Mouse (Mus musculus): ENCODE results near the gene Hic1. TPM values are rescaled to one million over a fixed set of nuclear protein-coding genes. Genes with fewer than 3 reads are reported as not detected.

The Hic1 gene
- polyA plus RNA-seq, 1 experiment from 2014 or later = 9.9 TPM

- H3K27ac ChIP-seq (ENCODE audit: low read length) = peak overlapping the region; percentile 52; the same call in 1 of the 2 replicates
- no peak overlapping the region for H3K4me2 ChIP-seq (replicated peaks; ENCODE audit: low read depth, low read length)
- ATAC-seq (no peak), DNase-seq (ENCODE audit: low spot score) (no peak)
- no peak for TF ChIP-seq CTCF (IDR thresholded peaks at IDR 0.05)
- TF ChIP-seq EP300 (IDR thresholded peaks at IDR 0.05) = no peak
- H3K36me3 ChIP-seq (ENCODE audit: insufficient read depth, low read length) = 0 out of 2 replicates have a peak, but pooled peaks cover 5% of the 10 kb centered on the region
- peaks cover 15% of the 10 kb centered on the region; the same call in 1 of the 2 replicates for H3K4me1 ChIP-seq (ENCODE audit: insufficient read depth, low read depth, low read length)
- H3K9me3 ChIP-seq (ENCODE audit: low read length) = no peaks in the 10 kb centered on the region
- H3K9ac ChIP-seq (replicated peaks; ENCODE audit: low read depth) = no peak overlapping the region
- WGBS = 37% methylated on average over 6 of the region's 6 CpGs
- H3K4me3 ChIP-seq (ENCODE audit: low read depth, low read length) = no peak overlapping the region
- H3K27me3 ChIP-seq (replicated peaks; ENCODE audit: insufficient read depth, low read length) = no peaks in the 10 kb centered on the region
These were observed 13.3 kb downstream of the Hic1 start for GRCm38 (mm10) chr11:75155985-75156384.

GRCm38 (mm10) chr11:75154053-75154585 is 15.2 kb downstream of the Hic1 start:
- ATAC-seq (no peak), DNase-seq (ENCODE audit: low spot score) (peak; percentile 49)
- Histone ChIP-seq H3K4me1 (ENCODE audit: insufficient read depth, low read depth, low read length) (peaks cover 15% of the 10 kb centered on the region; the same call in 1 of the 2 replicates), H3K9ac (replicated peaks; ENCODE audit: low read depth) (no peak overlapping the region), H3K36me3 (ENCODE audit: insufficient read depth, low read length) (no peaks in the 10 kb centered on the region), H3K4me3 (ENCODE audit: low read depth, low read length) (no peak overlapping the region), H3K27ac (ENCODE audit: low read length) (0 out of 2 replicates have a peak overlapping the region, but pooled peaks have one; percentile 16), H3K4me2 (replicated peaks; ENCODE audit: low read depth, low read length) (no peak overlapping the region), H3K9me3 (ENCODE audit: low read length) (no peaks in the 10 kb centered on the region), H3K27me3 (replicated peaks; ENCODE audit: insufficient read depth, low read length) (no peaks in the 10 kb centered on the region)
- no peak for TF ChIP-seq EP300 (IDR thresholded peaks at IDR 0.05)
- TF ChIP-seq CTCF (IDR thresholded peaks at IDR 0.05) = peak; percentile 42
- 59% methylated on average over 6 of the region's 6 CpGs for WGBS

GRCm38 (mm10) chr11:75152603-75153557 is 16.4 kb downstream of the Hic1 start:
- Histone ChIP-seq H3K36me3 (ENCODE audit: insufficient read depth, low read length) (no peaks in the 10 kb centered on the region), H3K4me3 (ENCODE audit: low read depth, low read length) (no peak overlapping the region), H3K9me3 (ENCODE audit: low read length) (no peaks in the 10 kb centered on the region), H3K27ac (ENCODE audit: low read length) (peak overlapping the region; percentile 73), H3K4me1 (ENCODE audit: insufficient read depth, low read depth, low read length) (peaks cover 9% of the 10 kb centered on the region; the same call in 1 of the 2 replicates), H3K4me2 (replicated peaks; ENCODE audit: low read depth, low read length) (no peak overlapping the region), H3K9ac (replicated peaks; ENCODE audit: low read depth) (no peak overlapping the region), H3K27me3 (replicated peaks; ENCODE audit: insufficient read depth, low read length) (no peaks in the 10 kb centered on the region)
- TF ChIP-seq EP300 (IDR thresholded peaks at IDR 0.05) = peak; percentile 71
- TF ChIP-seq CTCF (IDR thresholded peaks at IDR 0.05) = peak; percentile 15; the same call in 1 of the 2 replicates
- WGBS = 25% methylated on average over 18 of the region's 18 CpGs
- peak; percentile 75 for ATAC-seq
- peak; percentile 76 for DNase-seq (ENCODE audit: low spot score)

GRCm38 (mm10) chr11:75150346-75150745 is 19.0 kb downstream of the Hic1 start:
- Histone ChIP-seq H3K4me2 (replicated peaks; ENCODE audit: low read depth, low read length) (no peak overlapping the region), H3K9ac (replicated peaks; ENCODE audit: low read depth) (no peak overlapping the region), H3K27ac (ENCODE audit: low read length) (no peak overlapping the region), H3K9me3 (ENCODE audit: low read length) (no peaks in the 10 kb centered on the region), H3K27me3 (replicated peaks; ENCODE audit: insufficient read depth, low read length) (no peaks in the 10 kb centered on the region), H3K36me3 (ENCODE audit: insufficient read depth, low read length) (no peaks in the 10 kb centered on the region), H3K4me1 (ENCODE audit: insufficient read depth, low read depth, low read length) (peaks cover 11% of the 10 kb centered on the region; the same call in 1 of the 2 replicates), H3K4me3 (ENCODE audit: low read depth, low read length) (no peak overlapping the region)
- TF ChIP-seq EP300 (IDR thresholded peaks at IDR 0.05) (no peak), CTCF (IDR thresholded peaks at IDR 0.05) (no peak)
- ATAC-seq = no peak
- WGBS = 67% methylated on average over 1 of the region's 1 CpGs
- no peak for DNase-seq (ENCODE audit: low spot score)

GRCm38 (mm10) chr11:75148332-75149035 is 20.8 kb downstream of the Hic1 start:
- Histone ChIP-seq H3K27ac (ENCODE audit: low read length) (peak overlapping the region; percentile 55; the same call in 1 of the 2 replicates), H3K9ac (replicated peaks; ENCODE audit: low read depth) (no peak overlapping the region), H3K9me3 (ENCODE audit: low read length) (no peaks in the 10 kb centered on the region), H3K27me3 (replicated peaks; ENCODE audit: insufficient read depth, low read length) (no peaks in the 10 kb centered on the region), H3K4me3 (ENCODE audit: low read depth, low read length) (no peak overlapping the region), H3K36me3 (ENCODE audit: insufficient read depth, low read length) (no peaks in the 10 kb centered on the region), H3K4me1 (ENCODE audit: insufficient read depth, low read depth, low read length) (peaks cover 10% of the 10 kb centered on the region; the same call in 1 of the 2 replicates), H3K4me2 (replicated peaks; ENCODE audit: low read depth, low read length) (no peak overlapping the region)
- ATAC-seq (peak; percentile 68), DNase-seq (ENCODE audit: low spot score) (peak; percentile 54)
- TF ChIP-seq CTCF (IDR thresholded peaks at IDR 0.05) = no peak
- no peak for TF ChIP-seq EP300 (IDR thresholded peaks at IDR 0.05)
- 72% methylated on average over 11 of the region's 11 CpGs for WGBS

GRCm38 (mm10) chr11:75147846-75148168 is 21.5 kb downstream of the Hic1 start:
- TF ChIP-seq CTCF (IDR thresholded peaks at IDR 0.05) = peak; percentile 39; the same call in 1 of the 2 replicates
- TF ChIP-seq EP300 (IDR thresholded peaks at IDR 0.05) = no peak
- Histone ChIP-seq H3K4me2 (replicated peaks; ENCODE audit: low read depth, low read length) (no peak overlapping the region), H3K9ac (replicated peaks; ENCODE audit: low read depth) (0 out of 2 replicates have a peak overlapping the region, but pooled peaks have one; percentile 3), H3K27ac (ENCODE audit: low read length) (peak overlapping the region; percentile 55; the same call in 1 of the 2 replicates), H3K36me3 (ENCODE audit: insufficient read depth, low read length) (no peaks in the 10 kb centered on the region), H3K4me1 (ENCODE audit: insufficient read depth, low read depth, low read length) (peaks cover 7% of the 10 kb centered on the region; the same call in 1 of the 2 replicates), H3K4me3 (ENCODE audit: low read depth, low read length) (no peak overlapping the region), H3K27me3 (replicated peaks; ENCODE audit: insufficient read depth, low read length) (no peaks in the 10 kb centered on the region), H3K9me3 (ENCODE audit: low read length) (no peaks in the 10 kb centered on the region)
- 37% methylated on average over 3 of the region's 3 CpGs for WGBS
- DNase-seq (ENCODE audit: low spot score) (peak; percentile 78), ATAC-seq (peak; percentile 78)
